ENCODE assay signal across 15 mouse cellular contexts in genomic region chr7:125872874-125873273, GRCm38 (mm10).
"Had no signal": no experiment of that assay in that cellular context is flagged by ENCODE, and none has a peak within 500 bp of the region (broad histone marks: within the 10 kb centered on the region; RNA-seq: fewer than 3 reads in every experiment).

No protein-coding gene starts in this region.

- H3K27me3 ChIP-seq: liver, embryonic 12.5 days; midbrain, embryonic 12.5 days had no signal

- ATAC-seq: liver, embryonic 12.5 days had no signal

- DNase-seq: lung, adult 18-20 months; lung, embryonic 14.5 days; lung, postnatal 10 days; lung, postnatal 4 days; retina, postnatal 1 day; right cerebral cortex, adult 18-20 months; right cerebral cortex, postnatal 25 days; right cerebral cortex, postnatal 4 days; spleen, adult 18-20 months; thymus, adult 18-20 months; thymus, postnatal 14 days; thymus, postnatal 36 days had no signal

- H3K4me1 ChIP-seq: liver, embryonic 12.5 days had no signal

- H3K4me3 ChIP-seq: liver, embryonic 12.5 days; midbrain, embryonic 12.5 days had no signal

- H3K36me3 ChIP-seq: liver, embryonic 12.5 days; midbrain, embryonic 12.5 days had no signal

- H3K4me2 ChIP-seq: liver, embryonic 12.5 days; lung, embryonic 14.5 days; midbrain, embryonic 12.5 days had no signal

- H3K9ac ChIP-seq: liver, embryonic 12.5 days; liver, embryonic 14.5 days; lung, embryonic 14.5 days; midbrain, embryonic 12.5 days had no signal

- H3K27ac ChIP-seq: liver, embryonic 12.5 days; liver, embryonic 14.5 days had no signal

- H3K9me3 ChIP-seq: liver, embryonic 12.5 days; midbrain, embryonic 12.5 days had no signal
